Mouse (Mus musculus): Measurements from ENCODE around the gene Pygl.
"Not testable (repeated sequence)": the region's sequence is repeated elsewhere in the genome, so short reads cannot be mapped to it uniquely, and the experiment has no call there.

Gene Pygl

GRCm38 (mm10) chr12:70227121-70227932, 4.0 kb downstream of the Pygl start:
- DNase-seq (ENCODE audit: low read depth, low spot score) = peak; percentile 69

DNA sequence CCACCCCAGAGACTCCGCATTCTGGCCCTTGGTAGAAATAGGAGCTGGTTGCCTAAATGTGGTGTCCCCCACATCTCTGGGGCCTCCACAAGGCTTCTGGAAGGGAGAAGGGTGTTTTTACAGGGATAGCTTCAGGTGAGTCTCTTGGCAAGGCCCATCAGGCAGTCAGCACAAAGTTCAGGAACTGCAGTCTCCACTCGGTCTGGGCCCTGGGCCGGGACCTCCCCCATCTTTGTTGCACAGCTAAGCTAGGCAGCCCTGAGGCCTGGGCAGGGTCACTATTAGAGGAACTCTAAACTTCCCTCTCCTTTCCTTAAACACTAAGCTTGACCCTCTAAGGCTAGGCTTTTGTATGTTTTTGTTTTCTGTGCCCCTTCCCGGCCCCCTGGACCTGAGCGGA, 4.6 kb downstream of the Pygl start:
- DNase-seq (ENCODE audit: low read depth, low spot score) = no peak

GRCm38 (mm10) chr12:70223331-70223730, 8.0 kb downstream of the Pygl start:
- DNase-seq (ENCODE audit: low read depth, low spot score) = no peak

DNA sequence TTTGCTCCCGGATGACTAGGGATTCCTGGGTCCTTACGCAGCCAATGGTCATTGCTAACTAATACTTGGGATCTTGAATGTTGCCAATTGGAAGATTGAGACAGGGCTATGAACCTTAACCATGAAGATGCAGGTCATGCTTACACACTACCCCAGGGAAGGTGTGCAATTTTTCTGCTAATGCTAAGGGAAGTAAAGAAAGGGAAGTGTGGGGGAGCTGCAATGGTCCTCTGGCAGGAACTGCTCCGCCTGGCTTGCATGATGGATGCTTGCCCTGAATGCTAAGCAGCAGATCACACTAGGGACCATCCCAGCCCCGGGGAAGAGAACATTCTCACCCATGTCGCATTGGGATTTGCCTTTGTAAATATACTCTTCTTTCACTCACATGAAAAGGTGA, 9.9 kb downstream of the Pygl start:
- DNase-seq (ENCODE audit: low read depth, low spot score) = no peak

DNA sequence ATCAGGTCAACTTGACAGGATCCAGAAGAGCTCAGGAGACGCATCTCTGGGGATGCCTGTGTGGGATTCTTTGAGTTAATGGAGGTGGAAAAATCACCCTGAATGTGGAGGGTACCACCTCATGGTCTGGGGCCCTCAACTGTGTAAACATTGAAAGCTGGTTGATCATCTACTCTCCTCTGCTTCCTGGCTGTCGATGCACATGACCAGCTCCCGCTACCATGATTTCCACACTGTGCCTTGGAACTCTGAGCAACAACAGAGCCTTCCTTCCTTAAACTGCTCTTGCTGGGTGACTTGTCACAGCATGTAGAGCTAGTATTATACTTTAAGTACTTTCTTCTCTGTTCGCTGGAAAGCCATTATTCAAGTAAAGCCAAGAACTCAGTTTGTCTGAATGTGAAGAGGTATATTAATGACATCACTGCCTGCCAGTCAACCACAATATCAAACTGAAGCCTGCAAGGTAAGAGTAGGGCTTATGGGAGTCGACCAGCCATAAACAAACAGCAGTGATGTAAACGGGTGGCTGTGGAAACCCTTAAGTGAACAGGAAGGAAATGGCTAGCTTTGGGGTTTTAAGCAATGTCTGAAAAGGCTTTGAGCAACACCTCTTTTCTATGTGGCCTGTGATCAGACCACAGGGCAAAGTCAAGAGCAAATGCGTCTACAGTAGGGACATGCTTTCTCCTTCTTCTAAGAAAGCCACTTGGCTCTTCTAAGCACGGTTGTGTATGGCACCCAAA, 12.3 kb downstream of the Pygl start:
- no peak for DNase-seq (ENCODE audit: low read depth, low spot score)

DNA sequence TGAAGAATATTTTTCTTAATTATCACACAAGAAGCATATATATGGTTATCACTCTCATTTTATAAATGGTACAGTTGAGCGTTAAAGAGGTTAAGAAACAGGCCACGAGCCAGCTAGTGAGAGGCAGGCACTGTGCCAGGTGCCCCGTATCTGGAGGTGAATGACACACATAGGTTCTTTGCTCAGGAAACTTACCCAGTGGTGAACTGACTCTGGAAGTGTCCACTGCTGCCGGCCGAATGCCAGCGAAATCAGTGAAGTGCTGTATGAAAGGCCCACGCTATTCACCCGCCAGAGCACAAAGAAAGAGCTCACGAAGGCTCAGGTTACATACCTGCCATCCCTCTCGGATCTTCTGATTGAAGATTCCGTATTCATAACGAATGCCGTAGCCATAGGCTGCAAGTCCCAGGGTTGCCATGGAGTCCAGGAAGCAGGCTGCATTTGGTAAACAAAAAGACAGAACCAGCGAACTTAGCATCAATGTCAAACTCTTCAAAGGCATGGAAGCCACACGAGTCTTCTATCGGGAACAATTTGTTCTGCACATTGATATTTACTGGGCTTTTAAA, 15.0 kb downstream of the Pygl start:
- no peak for DNase-seq (ENCODE audit: low read depth, low spot score)

- DNase-seq (ENCODE audit: low read depth, low spot score) = no peak
These were observed 17.0 kb downstream of the Pygl start for GRCm38 (mm10) chr12:70214281-70214680.

DNA sequence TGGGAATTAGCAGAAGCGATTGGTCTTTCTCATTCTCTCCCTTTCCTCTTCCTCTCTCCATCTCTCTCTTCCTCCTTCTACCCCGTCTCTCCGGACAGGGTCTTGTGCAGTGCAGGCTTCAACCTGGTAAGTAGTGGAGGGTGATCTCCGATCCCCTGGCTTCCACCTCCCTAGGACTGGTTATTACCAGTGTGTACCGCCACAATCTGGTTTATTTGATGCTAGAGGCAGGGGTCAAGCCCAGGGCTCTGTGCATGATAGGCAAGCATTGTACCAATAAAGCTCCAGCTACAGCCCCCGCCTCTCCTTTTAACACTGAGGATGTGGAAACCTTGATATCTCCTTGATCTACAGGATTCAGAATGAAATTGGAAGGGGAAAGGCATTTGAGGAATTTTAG, 17.7 kb downstream of the Pygl start:
- DNase-seq (ENCODE audit: low read depth, low spot score) = no peak

GRCm38 (mm10) chr12:70212501-70212900, 18.8 kb downstream of the Pygl start:
- DNase-seq (ENCODE audit: low read depth, low spot score) = no peak

GRCm38 (mm10) chr12:70208214-70208613, 23.1 kb downstream of the Pygl start:
- no peak for DNase-seq (ENCODE audit: low read depth, low spot score)

DNA sequence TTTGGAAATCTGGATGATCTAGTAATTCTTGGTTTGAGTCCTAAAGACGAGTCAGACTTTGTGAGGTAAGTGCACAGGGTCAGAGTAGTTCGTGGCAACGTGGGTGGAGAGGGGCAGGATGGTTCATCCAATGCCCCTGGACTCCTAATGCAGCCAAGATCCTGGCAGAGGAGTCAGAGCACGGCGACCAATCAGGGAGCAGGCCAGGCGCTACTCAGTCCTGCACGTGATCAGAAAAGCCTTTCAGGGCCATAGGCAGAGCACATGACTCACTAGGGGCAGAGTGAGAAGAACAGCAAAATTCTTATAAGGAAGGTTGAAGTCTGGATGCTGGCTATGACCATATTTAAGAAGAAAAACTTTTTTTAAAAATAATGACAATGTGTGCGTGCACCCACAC, 26.9 kb downstream of the Pygl start:
- DNase-seq (ENCODE audit: low read depth, low spot score) = no peak

- no peak for DNase-seq (ENCODE audit: low read depth, low spot score)
These were observed 29.3 kb downstream of the Pygl start for GRCm38 (mm10) chr12:70201926-70202529.

GRCm38 (mm10) chr12:70196341-70196740, 34.9 kb downstream of the Pygl start:
- no peak for DNase-seq (ENCODE audit: low read depth, low spot score)

DNA sequence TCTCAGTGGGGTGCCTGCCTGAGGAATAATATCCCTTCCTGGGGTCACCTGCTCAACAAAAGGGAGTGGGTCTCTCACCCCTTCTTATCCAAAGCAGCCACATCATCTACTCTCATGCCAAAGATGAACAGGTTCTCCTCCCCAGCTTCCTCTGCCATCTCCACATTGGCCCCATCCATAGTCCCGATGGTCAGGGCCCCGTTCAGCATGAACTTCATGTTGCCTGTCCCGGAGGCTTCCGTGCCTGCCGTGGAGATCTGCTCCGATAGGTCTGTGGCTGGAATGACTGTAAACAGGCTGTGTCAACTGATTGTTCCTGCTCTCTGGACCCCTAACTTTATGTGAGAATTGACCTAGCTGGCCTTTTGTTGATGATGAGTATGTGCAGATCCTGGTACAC, 35.9 kb downstream of the Pygl start:
- DNase-seq (ENCODE audit: low read depth, low spot score) = no peak

- DNase-seq (ENCODE audit: low read depth, low spot score) = no peak
These were observed 39.0 kb downstream of the Pygl start for GRCm38 (mm10) chr12:70192267-70192727.

- DNase-seq (ENCODE audit: low read depth, low spot score) = no peak
These were observed 47.0 kb downstream of the Pygl start for GRCm38 (mm10) chr12:70184173-70184783.

DNA sequence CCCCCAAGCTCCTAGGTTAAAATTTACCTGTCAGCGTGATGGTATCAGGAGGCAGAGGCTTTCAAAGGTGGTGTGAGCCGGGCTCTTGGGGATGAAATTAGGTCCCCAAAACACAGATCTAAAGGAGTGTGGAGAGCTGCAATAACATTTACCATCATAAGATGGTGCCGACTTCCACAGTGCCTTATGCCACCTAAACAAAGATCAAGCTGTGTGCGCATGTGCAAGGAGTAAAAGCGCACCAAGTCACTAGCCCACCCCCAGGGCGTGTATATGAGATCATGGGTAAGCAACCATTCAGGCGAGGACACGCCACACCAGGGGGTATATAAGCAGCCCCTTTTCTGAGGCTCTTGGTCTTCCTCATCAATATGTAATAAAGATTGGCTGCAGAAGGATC, 47.8 kb downstream of the Pygl start:
- not testable (repeated sequence) for DNase-seq (ENCODE audit: low read depth, low spot score)

DNA sequence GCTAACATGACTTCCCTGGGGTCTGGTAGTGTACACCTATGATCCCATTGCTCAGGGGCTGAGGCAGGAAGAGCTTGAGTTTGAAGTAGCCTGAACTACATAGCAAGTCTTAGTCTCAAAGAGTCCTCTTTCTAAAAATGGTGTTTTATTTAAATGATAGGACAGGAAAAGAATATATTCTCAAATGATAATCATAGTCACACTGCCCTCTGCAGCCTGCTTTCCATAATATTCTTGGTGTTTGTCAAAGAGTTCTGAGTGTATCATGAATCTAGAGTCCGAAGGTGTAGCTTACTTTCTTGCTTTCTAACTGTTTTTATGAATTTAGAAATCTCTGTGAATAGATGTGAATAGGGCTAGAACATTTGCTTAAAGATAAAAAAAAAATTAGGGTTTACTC, 61.3 kb downstream of the Pygl start:
- DNase-seq (ENCODE audit: low read depth, low spot score) = no peak

GRCm38 (mm10) chr12:70167950-70168349, 63.3 kb downstream of the Pygl start:
- no peak for DNase-seq (ENCODE audit: low read depth, low spot score)

DNA sequence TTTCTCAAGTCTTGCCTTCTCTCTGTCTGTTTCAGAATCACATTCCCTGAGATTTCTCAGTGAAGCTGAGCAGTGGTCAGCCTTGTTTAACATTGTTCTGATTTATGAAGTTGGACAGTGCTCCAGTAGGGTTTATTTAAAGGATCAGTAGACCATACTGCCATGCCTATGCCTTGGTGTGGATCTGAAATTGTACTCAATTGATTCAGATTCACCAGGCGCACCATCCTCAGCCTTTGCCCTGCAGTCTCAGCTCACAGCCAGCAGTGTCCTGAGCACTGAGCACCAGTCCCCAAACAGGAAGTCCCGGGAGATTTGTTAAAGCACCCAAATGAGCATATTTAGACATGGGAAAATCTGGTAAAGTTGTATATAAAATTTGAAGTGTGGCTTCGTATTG, 66.5 kb downstream of the Pygl start:
- DNase-seq (ENCODE audit: low read depth, low spot score) = no peak

DNA sequence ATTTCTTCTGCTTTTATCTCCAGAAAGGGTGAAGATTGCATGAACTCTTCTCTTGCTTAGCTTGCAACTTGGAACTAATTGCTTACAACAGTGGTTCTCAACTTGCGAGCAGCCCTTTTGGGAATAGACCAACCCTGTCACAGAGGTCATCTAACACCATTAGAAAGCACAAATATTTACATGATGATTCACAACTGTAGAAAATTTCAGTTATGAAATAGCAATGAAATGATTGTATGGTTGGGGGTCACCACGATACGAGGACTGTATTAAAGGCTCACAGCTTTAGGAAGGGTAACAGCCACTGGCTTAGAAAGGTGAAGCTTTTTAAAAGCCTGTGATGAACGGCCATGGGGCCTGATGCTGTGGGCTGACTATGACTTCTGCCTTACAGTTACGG, 70.2 kb downstream of the Pygl start:
- DNase-seq (ENCODE audit: low read depth, low spot score) = no peak
